Mouse (Mus musculus): ENCODE results near the gene Hist2h2bb.
"Not testable (repeated sequence)": the region's sequence is repeated elsewhere in the genome, so short reads cannot be mapped to it uniquely, and the experiment has no call there.

Gene Hist2h2bb

GRCm38 (mm10) chr3:96263558-96264403 lies 5.8 kb upstream of the Hist2h2bb start:
- in situ Hi-C loops (cut with MseI, MboI) = no loop called here

DNA sequence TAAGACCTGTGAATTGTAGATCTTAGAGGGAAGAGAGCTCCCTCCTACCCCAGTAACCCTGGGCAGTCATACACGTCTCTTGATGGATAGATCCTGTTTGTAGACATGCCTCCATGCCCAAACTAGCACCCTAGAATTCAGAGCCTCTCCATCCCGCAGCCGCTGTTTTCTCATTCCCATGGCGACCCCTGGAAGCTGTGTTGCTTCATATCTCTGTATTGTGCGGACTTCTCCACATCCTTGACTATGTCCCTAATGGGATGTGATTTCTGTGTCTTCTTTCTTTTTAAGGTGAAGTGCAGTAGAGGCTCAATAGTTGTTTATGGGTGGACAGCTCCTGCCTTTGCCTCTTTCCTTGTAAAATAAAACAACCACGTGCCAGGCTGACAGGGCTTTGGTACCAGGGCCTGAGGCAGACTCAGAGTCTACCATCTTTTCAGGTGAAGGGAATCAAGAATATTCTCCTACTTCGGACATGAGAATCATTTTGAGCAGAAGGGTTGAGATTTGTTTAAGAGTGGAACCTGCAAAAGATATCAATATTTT lies 5.1 kb upstream of the Hist2h2bb start:
- in situ Hi-C loops (cut with MseI, MboI) = no loop called here

- in situ Hi-C loops (cut with MseI, MboI) = no loop called here
These were observed 3.3 kb upstream of the Hist2h2bb start for GRCm38 (mm10) chr3:96266132-96266710.

GRCm38 (mm10) chr3:96267541-96267940 lies 2.0 kb upstream of the Hist2h2bb start:
- in situ Hi-C loops (cut with MseI, MboI) = no loop called here

- in situ Hi-C loops (cut with MseI, MboI) = no loop called here
These were observed 1.3 kb upstream of the Hist2h2bb start, which contains the start of gene Hist2h3b for GRCm38 (mm10) chr3:96268051-96268775. Gene Hist2h3b, plus strand, starts transcription at chr3:96268654.

- in situ Hi-C loops (cut with MseI, MboI) = not testable (repeated sequence)
These were observed 675 bp upstream of the Hist2h2bb start for GRCm38 (mm10) chr3:96268776-96269378.

DNA sequence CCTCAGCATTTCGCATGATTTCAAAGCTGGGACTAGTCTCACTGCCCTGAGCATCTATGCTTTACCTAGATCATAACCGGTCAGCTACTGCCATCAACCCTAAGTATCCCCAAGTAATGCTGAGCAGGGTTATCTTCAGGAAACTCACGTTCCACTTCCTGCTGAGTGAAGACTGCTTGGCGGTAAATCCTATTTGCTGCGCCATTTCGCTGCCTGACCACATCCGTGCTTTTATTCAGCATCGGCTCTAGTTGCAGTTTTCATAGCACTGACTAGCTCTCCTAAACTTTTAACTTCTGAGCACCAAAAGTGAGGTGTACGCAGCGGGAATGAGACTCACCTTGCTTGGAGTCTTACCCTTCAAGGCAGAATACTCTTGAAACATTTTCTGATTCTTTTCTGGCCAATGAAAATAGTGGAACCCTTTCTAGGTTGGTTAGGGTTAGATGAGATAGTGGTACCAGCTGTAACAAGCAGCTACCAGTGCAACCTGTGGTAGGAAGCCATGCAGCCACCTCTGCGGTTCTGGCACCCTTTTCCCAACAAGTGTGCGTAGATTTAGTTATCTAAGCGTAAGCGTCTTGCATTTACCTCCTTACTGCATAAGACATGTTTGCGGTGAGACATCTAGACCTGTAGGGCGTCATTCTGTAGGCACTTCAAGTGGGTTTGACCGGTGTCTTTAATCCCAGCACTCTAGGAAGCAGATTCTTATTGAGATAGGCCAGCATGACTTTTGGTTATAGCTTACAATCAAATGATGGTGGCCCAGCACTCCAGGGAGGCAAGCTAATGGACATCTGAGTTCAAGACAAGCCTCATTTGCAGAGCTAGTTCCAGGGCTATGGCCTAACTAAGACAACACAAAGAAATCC lies 4.3 kb downstream of the Hist2h2bb start:
- in situ Hi-C loops (cut with MseI, MboI) = no loop called here

- in situ Hi-C loops (cut with MseI, MboI) = no loop called here
These were observed 7.9 kb downstream of the Hist2h2bb start for GRCm38 (mm10) chr3:96277428-96277799.

- in situ Hi-C loops (cut with MseI, MboI) = no loop called here
These were observed 8.5 kb downstream of the Hist2h2bb start for GRCm38 (mm10) chr3:96277800-96278624.

GRCm38 (mm10) chr3:96280660-96281059 lies 11.1 kb downstream of the Hist2h2bb start:
- in situ Hi-C loops (cut with MseI, MboI) = loop anchor here in 1 of 2 experiments (10.0 kb wide), 1 partner anchor 124 kb away; no protein-coding TSS in a partner anchor

GRCm38 (mm10) chr3:96284457-96284856 lies 14.9 kb downstream of the Hist2h2bb start:
- in situ Hi-C loops (cut with MseI, MboI) = loop anchor here in 1 of 2 experiments (10.0 kb wide), 1 partner anchor 120 kb away; no protein-coding TSS in a partner anchor

GRCm38 (mm10) chr3:96287334-96287733 lies 17.8 kb downstream of the Hist2h2bb start:
- in situ Hi-C loops (cut with MseI, MboI) = loop anchor here in 1 of 2 experiments (10.0 kb wide), 1 partner anchor 117 kb away; no protein-coding TSS in a partner anchor

- in situ Hi-C loops (cut with MseI, MboI) = loop anchor here in 1 of 2 experiments (10.0 kb wide), 1 partner anchor 116 kb away; no protein-coding TSS in a partner anchor
These were observed 19.6 kb downstream of the Hist2h2bb start for GRCm38 (mm10) chr3:96289201-96289600.

DNA sequence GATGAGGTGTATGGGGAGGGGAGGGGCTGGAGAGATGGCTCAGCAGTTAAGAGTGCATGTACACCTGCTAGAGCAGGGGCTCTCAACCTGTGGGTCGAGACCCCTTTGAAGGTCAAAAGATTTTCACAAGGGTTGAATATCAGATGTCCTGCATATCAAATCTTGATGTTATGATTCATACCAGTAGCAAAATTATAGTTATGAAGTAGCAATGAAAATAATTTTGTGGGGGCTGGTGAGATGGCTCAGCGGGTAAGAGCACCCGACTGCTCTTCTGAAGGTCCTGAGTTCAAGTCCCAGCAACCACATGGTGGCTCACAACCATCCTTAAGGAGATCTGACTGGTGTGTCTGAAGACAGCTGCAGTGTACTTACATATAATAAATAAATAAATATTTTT lies 21.2 kb downstream of the Hist2h2bb start:
- in situ Hi-C loops (cut with MseI, MboI) = loop anchor here in 1 of 2 experiments (5.0 to 10.0 kb wide), 2 partner anchors 37 to 104 kb away; no protein-coding TSS in a partner anchor

DNA sequence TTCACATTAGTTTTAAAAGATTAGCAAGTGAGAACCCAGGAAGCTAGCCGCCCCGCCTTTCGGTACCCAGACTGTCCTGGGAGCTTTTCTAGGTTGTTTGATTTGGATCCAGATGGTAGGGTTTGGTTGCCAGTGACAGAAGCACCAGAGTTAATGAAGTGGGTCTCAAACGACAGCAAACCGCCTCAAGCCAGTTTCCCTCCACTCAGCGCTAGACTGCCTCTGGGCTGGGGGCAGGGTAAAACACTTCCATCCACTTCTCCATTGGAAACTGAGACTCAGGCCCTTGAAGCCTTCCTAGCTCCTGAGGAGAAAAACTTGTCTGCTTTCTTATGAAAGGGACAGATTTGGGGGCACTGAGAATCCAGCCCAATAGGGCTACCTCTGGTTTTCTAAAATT lies 23.1 kb downstream of the Hist2h2bb start:
- in situ Hi-C loops (cut with MseI, MboI) = loop anchor here in 1 of 2 experiments (5.0 to 10.0 kb wide), 2 partner anchors 35 to 102 kb away; no protein-coding TSS in a partner anchor

GRCm38 (mm10) chr3:96293368-96293767 lies 23.8 kb downstream of the Hist2h2bb start:
- in situ Hi-C loops (cut with MseI, MboI) = loop anchor here in 1 of 2 experiments (5.0 to 10.0 kb wide), 2 partner anchors 34 to 101 kb away; no protein-coding TSS in a partner anchor

DNA sequence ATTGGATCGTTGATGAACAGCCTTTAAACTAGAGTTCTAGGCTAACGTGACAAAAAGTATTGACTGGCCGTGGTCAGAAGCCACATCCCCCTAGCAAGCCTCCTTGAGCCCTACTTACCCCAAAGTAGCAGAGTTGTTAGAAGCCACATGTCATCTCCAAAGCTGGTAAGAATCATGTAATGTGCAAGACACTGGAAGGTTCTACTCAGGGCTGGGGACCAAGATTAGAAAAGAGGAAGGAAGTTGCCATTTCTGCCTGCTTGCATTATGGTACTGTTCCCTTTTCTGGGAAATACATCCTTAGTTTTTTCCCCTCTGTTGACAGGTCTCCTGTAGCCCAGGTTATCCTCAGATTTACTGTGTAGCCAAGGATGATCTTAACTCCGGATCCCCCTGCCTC lies 24.2 kb downstream of the Hist2h2bb start, which contains the start of gene Fcgr1:
Fcgr1 (minus strand) TSS at position 183 of the 400 bp plus-strand sequence.
- in situ Hi-C loops (cut with MseI, MboI) = loop anchor here in 1 of 2 experiments (5.0 to 10.0 kb wide), 2 partner anchors 34 to 101 kb away; no protein-coding TSS in a partner anchor

- in situ Hi-C loops (cut with MseI, MboI) = loop anchor here in 1 of 2 experiments (10.0 kb wide), 1 partner anchor 96 kb away; no protein-coding TSS in a partner anchor
These were observed 28.8 kb downstream of the Hist2h2bb start for GRCm38 (mm10) chr3:96298360-96298759.

DNA sequence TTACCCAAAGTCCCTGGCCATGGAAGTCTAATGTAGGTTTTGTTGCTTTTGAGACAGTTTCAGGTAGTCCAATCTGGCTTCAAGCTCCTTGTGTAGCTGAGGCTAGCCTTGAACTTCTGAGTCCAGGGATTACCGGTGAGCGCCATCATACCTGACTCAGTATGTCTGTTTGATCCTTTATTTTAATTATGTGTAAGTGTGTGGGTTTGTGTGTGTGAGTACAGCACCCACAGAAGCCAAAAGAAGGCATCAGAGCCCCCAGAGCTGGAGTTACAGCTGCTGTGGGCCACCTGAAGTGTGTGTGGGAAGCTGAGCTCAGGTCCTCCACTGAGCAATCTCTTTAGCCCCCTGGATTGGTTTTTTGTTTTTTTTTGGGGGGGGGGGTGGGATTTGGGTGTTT lies 30.0 kb downstream of the Hist2h2bb start:
- in situ Hi-C loops (cut with MseI, MboI) = loop anchor here in 1 of 2 experiments (10.0 kb wide), 1 partner anchor 95 kb away; no protein-coding TSS in a partner anchor
